Mouse (Mus musculus) myocyte (in vitro differentiated cells): ENCODE measurements around the gene Misp. TPM values are rescaled to one million over a fixed set of nuclear protein-coding genes. Genes with fewer than 3 reads are reported as not detected.
A peak's percentile ranks its signal among the peaks of the same experiment; 100 is the strongest.

Experiments
- H3K27me3 ChIP-seq: one replicate; pipeline ENCODE4 v1.6.1; 2011; ENCODE audit not compliant: control insufficient read depth, insufficient read depth, insufficient read length
- H3K36me3 ChIP-seq: one replicate; pipeline ENCODE4 v1.6.1; 2011; ENCODE audit not compliant: control insufficient read depth, insufficient read depth
- H3K4me2 ChIP-seq: one replicate; pipeline ENCODE4 v1.6.1; 2011; ENCODE audit warnings: low read depth, control low read depth
- H3K4me3 ChIP-seq: one replicate; pipeline ENCODE4 v1.5.1; 2011; ENCODE audit warnings: mild to moderate bottlenecking, control low read depth, moderate library complexity
- H3K79me2 ChIP-seq: one replicate; pipeline ENCODE4 v1.6.1; 2011; ENCODE audit not compliant: control insufficient read depth, insufficient read depth
- H3ac ChIP-seq: one replicate; pipeline ENCODE4 v1.6.1; 2011; ENCODE audit not compliant: control insufficient read depth, insufficient read length
- CEBPB ChIP-seq: IDR thresholded peaks from 2 replicates; pipeline ENCODE4 v1.6.1; 2011; ENCODE audit warnings: mild to moderate bottlenecking, moderate library complexity; ENCODE audit not compliant: poor library complexity, insufficient read depth, severe bottlenecking
- E2F4 ChIP-seq: IDR thresholded peaks from one replicate; pipeline ENCODE4 v1.6.1; 2011; ENCODE audit warnings: mild to moderate bottlenecking, control low read depth, moderate library complexity; ENCODE audit not compliant: insufficient read depth
- MAX ChIP-seq: IDR thresholded peaks from one replicate; pipeline ENCODE4 v1.6.1; 2011; ENCODE audit warnings: low read depth, mild to moderate bottlenecking, control low read depth
- MYOD1 ChIP-seq, 3 experiments: IDR thresholded peaks; one replicate each; pipeline ENCODE4 v1.6.1; 2011; ENCODE audit warnings: control low read depth in 2 of 3, low read depth in 2 of 3, mild to moderate bottlenecking in 2 of 3, moderate library complexity in 1 of 3; ENCODE audit not compliant: insufficient read length in 2 of 3, control insufficient read depth in 1 of 3
- MYOG ChIP-seq, 3 experiments: IDR thresholded peaks; one replicate each; pipeline ENCODE4 v1.6.1; 2011; ENCODE audit warnings: control low read depth in 2 of 3, low read depth in 2 of 3, mild to moderate bottlenecking in 2 of 3; ENCODE audit not compliant: insufficient read length in 2 of 3, control insufficient read depth in 1 of 3, insufficient read depth in 1 of 3
- POLR2A ChIP-seq: IDR thresholded peaks from one replicate; pipeline ENCODE4 v1.6.1; 2011; ENCODE audit warnings: low read depth, mild to moderate bottlenecking, control low read depth, moderate library complexity; ENCODE audit not compliant: insufficient read length
- POLR2AphosphoS2 ChIP-seq: IDR thresholded peaks from one replicate; pipeline ENCODE4 v1.6.1; 2011; ENCODE audit warnings: low read depth, control low read depth; ENCODE audit not compliant: insufficient read length
- REST ChIP-seq: IDR thresholded peaks from one replicate; pipeline ENCODE4 v1.6.1; 2011; ENCODE audit warnings: mild to moderate bottlenecking, control low read depth, moderate library complexity; ENCODE audit not compliant: insufficient read depth, insufficient read length
- SRF ChIP-seq: IDR thresholded peaks from one replicate; pipeline ENCODE4 v1.6.1; 2011; ENCODE audit warnings: low read depth; ENCODE audit not compliant: control insufficient read depth, insufficient read length
- TCF12 ChIP-seq: IDR thresholded peaks from one replicate; pipeline ENCODE4 v1.6.1; 2011; ENCODE audit warnings: mild to moderate bottlenecking, control low read depth; ENCODE audit not compliant: poor library complexity, insufficient read depth, severe bottlenecking
- TCF3 ChIP-seq: IDR thresholded peaks from one replicate; pipeline ENCODE4 v1.6.1; 2011; ENCODE audit warnings: low read depth, control low read depth; ENCODE audit not compliant: insufficient read length
- USF1 ChIP-seq: IDR thresholded peaks from one replicate; pipeline ENCODE4 v1.6.1; 2011; ENCODE audit warnings: low read depth, mild to moderate bottlenecking, control low read depth, moderate library complexity
- polyA plus RNA-seq: library from polyadenylated mRNA; unstranded; fragments of >200 nt; fragmentation: generic; extraction: Trizol; gene quantifications from one replicate; pipeline ENCODE4 v1.2.1, GENCODE M21; 2012; ENCODE audit warnings: missing spikeins

Gene Misp
- polyA plus RNA-seq, 1 experiment: 0.06 TPM

DNA sequence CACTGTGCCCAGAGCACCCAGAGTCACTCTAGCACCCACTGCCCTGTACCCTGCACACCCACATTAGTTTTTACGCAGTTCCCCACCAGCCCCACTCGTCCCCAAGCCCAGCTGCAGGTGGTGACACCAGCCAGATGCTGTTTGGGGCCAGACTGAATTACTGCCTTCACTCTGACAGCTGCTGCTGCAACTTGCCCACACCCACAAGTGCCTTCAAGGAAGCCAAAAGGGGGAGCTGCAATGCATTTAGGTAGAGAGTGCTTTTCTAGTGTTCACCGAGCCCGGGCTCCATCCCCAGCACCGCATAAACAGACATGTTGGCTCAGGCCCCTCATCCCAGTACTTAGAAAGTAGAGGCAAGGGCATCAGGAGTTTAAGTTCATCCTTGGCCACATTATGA, 38.8 kb upstream of the Misp start:
- H3K36me3 ChIP-seq: no peaks in the 10 kb centered on the region
- no peak overlapping the region for H3ac ChIP-seq
- no peak overlapping the region for H3K4me2 ChIP-seq
- no peaks in the 10 kb centered on the region for H3K27me3 ChIP-seq
- no peaks in the 10 kb centered on the region for H3K79me2 ChIP-seq
- no peak overlapping the region for H3K4me3 ChIP-seq
- TF ChIP-seq MYOG (IDR thresholded peaks at IDR 0.05; ENCODE audit: control insufficient read depth in 1 of 3, insufficient read depth in 1 of 3, insufficient read length in 2 of 3, low read depth in 2 of 3) (peak in 1 of 3 experiments; percentile 51), SRF (no peak), MYOD1 (IDR thresholded peaks at IDR 0.05; ENCODE audit: control insufficient read depth in 1 of 3, insufficient read length in 2 of 3, low read depth in 2 of 3) (peak in 1 of 3 experiments; percentile 43)

DNA sequence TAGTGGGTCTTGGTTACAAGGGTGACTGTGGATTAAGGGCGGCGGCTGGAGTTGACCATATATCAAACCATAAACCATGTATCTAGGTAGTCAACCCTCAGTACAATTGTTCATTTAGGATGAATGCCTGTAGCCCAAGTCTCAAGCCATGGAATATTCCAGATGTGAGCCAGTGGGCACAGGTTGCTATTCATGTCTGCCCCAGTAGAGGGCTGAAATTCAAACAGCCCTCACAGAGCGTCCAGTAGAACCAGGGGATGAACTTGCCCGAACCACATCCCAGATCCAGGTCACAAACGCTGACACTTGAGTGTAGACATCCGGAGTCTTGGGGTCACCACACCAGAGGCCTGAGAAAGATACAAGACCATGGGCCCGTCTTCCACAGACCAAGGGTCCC, 37.7 kb upstream of the Misp start:
- TF ChIP-seq MAX: no peak
- TF ChIP-seq TCF12: no peak
- no peak for TF ChIP-seq TCF3
- no peak for TF ChIP-seq CEBPB
- no peak for TF ChIP-seq MYOG (IDR thresholded peaks at IDR 0.05; ENCODE audit: control insufficient read depth in 1 of 3, insufficient read depth in 1 of 3, insufficient read length in 2 of 3, low read depth in 2 of 3)
- TF ChIP-seq USF1: no peak
- no peak for TF ChIP-seq POLR2A
- TF ChIP-seq POLR2AphosphoS2: no peak
- no peak for TF ChIP-seq REST
- no peak for TF ChIP-seq SRF
- TF ChIP-seq MYOD1 (IDR thresholded peaks at IDR 0.05; ENCODE audit: control insufficient read depth in 1 of 3, insufficient read length in 2 of 3, low read depth in 2 of 3): no peak
- no peak for TF ChIP-seq E2F4
- H3K4me3 ChIP-seq: no peak overlapping the region
- no peaks in the 10 kb centered on the region for H3K79me2 ChIP-seq
- no peaks in the 10 kb centered on the region for H3K27me3 ChIP-seq
- no peaks in the 10 kb centered on the region for H3K36me3 ChIP-seq
- H3K4me2 ChIP-seq: no peak overlapping the region
- no peak overlapping the region for H3ac ChIP-seq

- no peak overlapping the region for H3ac ChIP-seq
- H3K27me3 ChIP-seq: no peaks in the 10 kb centered on the region
- H3K79me2 ChIP-seq: no peaks in the 10 kb centered on the region
- no peaks in the 10 kb centered on the region for H3K36me3 ChIP-seq
- H3K4me3 ChIP-seq: no peak overlapping the region
- H3K4me2 ChIP-seq: no peak overlapping the region
- TF ChIP-seq REST: no peak
These were observed 36.6 kb upstream of the Misp start for GRCm38 (mm10) chr10:79783920-79784800.

- H3K4me2 ChIP-seq: no peak overlapping the region
- H3K36me3 ChIP-seq: no peaks in the 10 kb centered on the region
- H3ac ChIP-seq: no peak overlapping the region
- H3K79me2 ChIP-seq: no peaks in the 10 kb centered on the region
- TF ChIP-seq REST (no peak), SRF (no peak), E2F4 (no peak), MYOG (IDR thresholded peaks at IDR 0.05; ENCODE audit: control insufficient read depth in 1 of 3, insufficient read depth in 1 of 3, insufficient read length in 2 of 3, low read depth in 2 of 3) (no peak), POLR2A (no peak), TCF3 (no peak), CEBPB (no peak), POLR2AphosphoS2 (no peak), MAX (no peak), MYOD1 (IDR thresholded peaks at IDR 0.05; ENCODE audit: control insufficient read depth in 1 of 3, insufficient read length in 2 of 3, low read depth in 2 of 3) (no peak), USF1 (no peak), TCF12 (no peak)
- no peak overlapping the region for H3K4me3 ChIP-seq
- H3K27me3 ChIP-seq: no peaks in the 10 kb centered on the region
These were observed 32.2 kb upstream of the Misp start for GRCm38 (mm10) chr10:79788386-79789158.

GRCm38 (mm10) chr10:79789581-79789980, 31.2 kb upstream of the Misp start:
- Histone ChIP-seq H3K4me2 (no peak overlapping the region), H3K4me3 (no peak overlapping the region), H3ac (no peak overlapping the region), H3K79me2 (no peaks in the 10 kb centered on the region), H3K36me3 (no peaks in the 10 kb centered on the region), H3K27me3 (no peaks in the 10 kb centered on the region)
- no peak for TF ChIP-seq TCF12
- TF ChIP-seq MYOD1 (IDR thresholded peaks at IDR 0.05; ENCODE audit: control insufficient read depth in 1 of 3, insufficient read length in 2 of 3, low read depth in 2 of 3): no peak
- TF ChIP-seq USF1: no peak
- TF ChIP-seq MYOG (IDR thresholded peaks at IDR 0.05; ENCODE audit: control insufficient read depth in 1 of 3, insufficient read depth in 1 of 3, insufficient read length in 2 of 3, low read depth in 2 of 3): no peak
- TF ChIP-seq E2F4: no peak
- no peak for TF ChIP-seq SRF
- TF ChIP-seq REST: no peak
- TF ChIP-seq POLR2A: no peak
- no peak for TF ChIP-seq POLR2AphosphoS2
- TF ChIP-seq TCF3: no peak
- TF ChIP-seq MAX: no peak
- no peak for TF ChIP-seq CEBPB
